Mouse (Mus musculus) CH12.LX (cell line): ENCODE results near the gene Cav1. TPM values are rescaled to one million over a fixed set of nuclear protein-coding genes. Genes with fewer than 3 reads are reported as not detected.

Experiments
- DNase-seq: peaks from one replicate; pipeline ENCODE4 v3.0.0-alpha.2; 2013; ENCODE audit errors: extremely low read depth
- H3K27ac ChIP-seq: 2 replicates; pipeline ENCODE4 v1.5.1; 2012; ENCODE audit warnings: low read depth, mild to moderate bottlenecking, control low read depth, moderate library complexity; ENCODE audit not compliant: insufficient read depth
- H3K27me3 ChIP-seq: replicated peaks from 2 replicates; pipeline ENCODE3; 2012; ENCODE audit warnings: inconsistent platforms
- H3K36me3 ChIP-seq, 2 experiments: replicated peaks in 1 of 2; 2 replicates each; pipeline versions ENCODE3 to v1.6.1; 2012; ENCODE audit warnings: inconsistent platforms in 1 of 2, low read length in 1 of 2, mild to moderate bottlenecking in 1 of 2, mixed read lengths in 1 of 2, moderate library complexity in 1 of 2; ENCODE audit not compliant: control insufficient read depth in 1 of 2, insufficient read depth in 1 of 2
- H3K4me1 ChIP-seq, 2 experiments: 2 replicates each; pipeline ENCODE4 v1.6.1; 2012; ENCODE audit warnings: inconsistent platforms in 1 of 2, moderate library complexity in 1 of 2; ENCODE audit not compliant: insufficient read depth in 2 of 2, control insufficient read depth in 1 of 2
- H3K4me2 ChIP-seq: 2 replicates; pipeline ENCODE4 v1.6.1; 2012; ENCODE audit warnings: low read depth, mild to moderate bottlenecking, control low read depth; ENCODE audit not compliant: poor library complexity, insufficient read depth, severe bottlenecking
- H3K4me3 ChIP-seq, 3 experiments: fragments of 150-350 bp in 1 of 3; sonication (generic) in 1 of 3; replicated peaks in 1 of 3; 2 replicates each; pipeline versions ENCODE3 to v1.5.1; 2011 to 2012; ENCODE audit warnings: low read depth in 2 of 3, low read length in 2 of 3, mild to moderate bottlenecking in 2 of 3, moderate library complexity in 2 of 3, control low read depth in 1 of 3, improper control_type of control experiment in 1 of 3, inconsistent platforms in 1 of 3, mixed read lengths in 1 of 3; ENCODE audit not compliant: poor library complexity in 1 of 3
- H3K79me2 ChIP-seq: replicated peaks from 2 replicates; pipeline ENCODE4 v1.6.1; 2012; ENCODE audit warnings: mild to moderate bottlenecking, moderate library complexity; ENCODE audit not compliant: control insufficient read depth, poor library complexity, insufficient read depth, severe bottlenecking; ENCODE audit errors: extremely low read depth
- H3K9ac ChIP-seq: 2 replicates; pipeline ENCODE4 v1.6.1; 2012; ENCODE audit warnings: low read depth, mild to moderate bottlenecking, control low read depth, moderate library complexity; ENCODE audit not compliant: insufficient read depth
- H3K9me3 ChIP-seq: replicated peaks from 2 replicates; pipeline ENCODE3; 2012; ENCODE audit warnings: low read length, inconsistent platforms, mixed read lengths
- BHLHE40 ChIP-seq: IDR thresholded peaks from 2 replicates; pipeline ENCODE4 v1.6.1; 2011; ENCODE audit warnings: mild to moderate bottlenecking, low read depth, low read length, improper control_type of control experiment
- CHD1 ChIP-seq: IDR thresholded peaks from 2 replicates; pipeline ENCODE4 v1.6.1; 2012; ENCODE audit warnings: low read depth, low read length, improper control_type of control experiment, inconsistent platforms
- ETS1 ChIP-seq: conservative IDR thresholded peaks from 2 replicates; pipeline ENCODE4 v1.6.1; 2012; ENCODE audit warnings: low read depth, mild to moderate bottlenecking, inconsistent platforms, low read length, improper control_type of control experiment, moderate library complexity
- HCFC1 ChIP-seq: IDR thresholded peaks from 2 replicates; pipeline ENCODE4 v1.6.1; 2012; ENCODE audit warnings: low read depth, mild to moderate bottlenecking, inconsistent platforms, low read length, improper control_type of control experiment
- IRF4 ChIP-seq: IDR thresholded peaks from 2 replicates; pipeline ENCODE4 v1.6.1; 2014; ENCODE audit warnings: low read depth, mild to moderate bottlenecking, inconsistent platforms, low read length, improper control_type of control experiment
- JUN ChIP-seq: IDR thresholded peaks from 2 replicates; pipeline ENCODE4 v1.6.1; 2011; ENCODE audit warnings: low read depth, mild to moderate bottlenecking, low read length, improper control_type of control experiment, moderate library complexity; ENCODE audit not compliant: insufficient read depth
- JUND ChIP-seq: conservative IDR thresholded peaks from 2 replicates; pipeline ENCODE4 v1.6.1; 2011; ENCODE audit warnings: low read depth, low read length, improper control_type of control experiment
- MAZ ChIP-seq: IDR thresholded peaks from 2 replicates; pipeline ENCODE4 v1.6.1; 2012; ENCODE audit warnings: low read depth, mild to moderate bottlenecking, inconsistent platforms, low read length, improper control_type of control experiment, moderate library complexity
- MXI1 ChIP-seq: IDR thresholded peaks from 2 replicates; pipeline ENCODE4 v1.6.1; 2011; ENCODE audit warnings: mild to moderate bottlenecking, low read depth, low read length, improper control_type of control experiment
- MYC ChIP-seq: IDR thresholded peaks from 2 replicates; pipeline ENCODE4 v1.6.1; 2011; ENCODE audit warnings: low read depth, mild to moderate bottlenecking, improper control_type of control experiment, low read length
- NELFE ChIP-seq: IDR thresholded peaks from 2 replicates; pipeline ENCODE4 v1.6.1; 2011; ENCODE audit warnings: low read depth, low read length, improper control_type of control experiment
- NRF1 ChIP-seq: IDR thresholded peaks from 2 replicates; pipeline ENCODE4 v1.6.1; 2014; ENCODE audit warnings: low read depth, mild to moderate bottlenecking, inconsistent platforms, low read length, improper control_type of control experiment, moderate library complexity
- POLR2A ChIP-seq: IDR thresholded peaks from 2 replicates; pipeline ENCODE4 v1.6.1; 2011; ENCODE audit warnings: low read depth, mild to moderate bottlenecking, improper control_type of control experiment, low read length
- POLR2AphosphoS2 ChIP-seq: IDR thresholded peaks from 2 replicates; pipeline ENCODE4 v1.6.1; 2011; ENCODE audit warnings: low read depth, low read length, improper control_type of control experiment
- RAD21 ChIP-seq: IDR thresholded peaks from 2 replicates; pipeline ENCODE4 v1.6.1; 2011; ENCODE audit warnings: low read depth, mild to moderate bottlenecking, low read length, improper control_type of control experiment, moderate library complexity
- SIN3A ChIP-seq: IDR thresholded peaks from 2 replicates; pipeline ENCODE4 v1.6.1; 2012; ENCODE audit warnings: low read length, improper control_type of control experiment, inconsistent platforms
- SMC3 ChIP-seq: IDR thresholded peaks from 2 replicates; pipeline ENCODE4 v1.6.1; 2011; ENCODE audit warnings: low read depth, low read length, improper control_type of control experiment
- USF1 ChIP-seq: IDR thresholded peaks from 2 replicates; pipeline ENCODE4 v1.6.1; 2014; ENCODE audit warnings: low read depth, mild to moderate bottlenecking, inconsistent platforms, low read length, improper control_type of control experiment
- USF2 ChIP-seq: conservative IDR thresholded peaks from 2 replicates; pipeline ENCODE4 v1.6.1; 2011; ENCODE audit warnings: low read depth, low read length, improper control_type of control experiment
- ZKSCAN1 ChIP-seq: IDR thresholded peaks from 2 replicates; pipeline ENCODE4 v1.6.1; 2012; ENCODE audit warnings: low read depth, inconsistent platforms, low read length, improper control_type of control experiment, borderline replicate concordance
- ZNF384 ChIP-seq: IDR thresholded peaks from 2 replicates; pipeline ENCODE4 v1.6.1; 2012; ENCODE audit warnings: low read depth, low read length, improper control_type of control experiment, inconsistent platforms
- dilution Hi-C: fragments of 300-500 bp; cut with MboI; formaldehyde crosslinking; loops from 2 replicates; pipeline ENCODE4 v1.14.3; 2020; ENCODE audit warnings: low sequenced_read_pairs; ENCODE audit not compliant: extremely low pct_unique_long_range_greater_than_20kb, extremely low pct_ligation_motif_present
- in situ Hi-C: fragments of 300-500 bp; cut with MboI; formaldehyde crosslinking; loops from 3 replicates; pipeline ENCODE4 v1.14.3; 2019; ENCODE audit warnings: low sequenced_read_pairs, low pct_ligation_motif_present, low pct_unique_long_range_greater_than_20kb, mixed read lengths
- polyA plus RNA-seq: library from polyadenylated mRNA; unstranded; fragments of >175 nt; gene quantifications from 2 replicates; pipeline ENCODE4 v1.2.1, GENCODE M21; 2012; ENCODE audit warnings: low read depth; ENCODE audit not compliant: insufficient read length
- total RNA-seq, 2 experiments: library from RNA; depleted of rRNA; stranded (reverse); fragments of 300-350 nt in 1 of 2; fragments of >200 nt in 1 of 2; gene quantifications; 2 replicates each; pipeline ENCODE4 v1.2.3; 2012 to 2014

Cav1 gene
- total and polyA plus RNA-seq, 3 experiments: not detected

DNA sequence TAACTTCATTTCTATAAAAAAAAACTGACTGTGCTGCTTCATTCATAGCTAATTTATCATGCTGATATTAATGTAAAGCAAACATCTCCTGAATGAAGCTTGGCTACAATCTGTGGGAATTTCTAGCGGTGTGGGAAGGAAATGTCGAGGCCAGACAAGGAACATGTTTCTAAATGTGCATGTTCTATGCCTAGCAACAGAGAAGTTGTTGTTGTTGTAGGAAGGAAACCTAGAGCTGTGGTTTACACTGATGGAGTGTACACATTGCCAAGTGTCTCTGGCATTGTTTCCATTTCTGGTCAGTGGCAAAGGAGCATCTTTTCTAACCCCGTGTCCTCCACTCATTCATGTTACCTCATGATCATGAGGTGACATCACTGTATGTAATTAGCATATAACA, 23.7 kb downstream of the Cav1 start:
- TF ChIP-seq MXI1: no peak
- no peak for TF ChIP-seq MYC
- no peak for TF ChIP-seq ZKSCAN1
- no peak for TF ChIP-seq NRF1
- no peak for TF ChIP-seq BHLHE40
- dilution Hi-C loops: no loop called here
- Histone ChIP-seq H3K27me3 (no peaks in the 10 kb centered on the region), H3K9me3 (no peaks in the 10 kb centered on the region), H3K4me1 (no peaks in the 10 kb centered on the region), H3K9ac (no peak overlapping the region), H3K4me2 (no peak overlapping the region), H3K27ac (no peak overlapping the region), H3K4me3 (no peak overlapping the region), H3K79me2 (no peaks in the 10 kb centered on the region), H3K36me3 (no peaks in the 10 kb centered on the region)
- in situ Hi-C loops: no loop called here
- no peak for DNase-seq

- Histone ChIP-seq H3K79me2 (no peaks in the 10 kb centered on the region), H3K9ac (no peak overlapping the region), H3K36me3 (no peaks in the 10 kb centered on the region), H3K27ac (no peak overlapping the region), H3K27me3 (no peaks in the 10 kb centered on the region), H3K4me1 (peaks cover 4 to 25% of the 10 kb centered on the region in 2 experiments), H3K4me3 (no peak overlapping the region), H3K4me2 (no peak overlapping the region), H3K9me3 (no peaks in the 10 kb centered on the region)
- TF ChIP-seq BHLHE40 (no peak), HCFC1 (no peak), NELFE (no peak), USF1 (no peak), POLR2A (no peak), RAD21 (no peak), ZNF384 (no peak), MXI1 (no peak), IRF4 (no peak), SIN3A (no peak), USF2 (no peak), MAZ (no peak), SMC3 (no peak), CHD1 (no peak), JUN (no peak), JUND (no peak), ZKSCAN1 (no peak), ETS1 (no peak), POLR2AphosphoS2 (no peak)
- dilution Hi-C loops: no loop called here
- no peak for DNase-seq
- in situ Hi-C loops: no loop called here
Observed at GRCm38 (mm10) chr6:17337724-17338123, 31.6 kb downstream of the Cav1 start.
